ENCODE assay signal across 8 mouse cellular contexts in the genomic region with DNA sequence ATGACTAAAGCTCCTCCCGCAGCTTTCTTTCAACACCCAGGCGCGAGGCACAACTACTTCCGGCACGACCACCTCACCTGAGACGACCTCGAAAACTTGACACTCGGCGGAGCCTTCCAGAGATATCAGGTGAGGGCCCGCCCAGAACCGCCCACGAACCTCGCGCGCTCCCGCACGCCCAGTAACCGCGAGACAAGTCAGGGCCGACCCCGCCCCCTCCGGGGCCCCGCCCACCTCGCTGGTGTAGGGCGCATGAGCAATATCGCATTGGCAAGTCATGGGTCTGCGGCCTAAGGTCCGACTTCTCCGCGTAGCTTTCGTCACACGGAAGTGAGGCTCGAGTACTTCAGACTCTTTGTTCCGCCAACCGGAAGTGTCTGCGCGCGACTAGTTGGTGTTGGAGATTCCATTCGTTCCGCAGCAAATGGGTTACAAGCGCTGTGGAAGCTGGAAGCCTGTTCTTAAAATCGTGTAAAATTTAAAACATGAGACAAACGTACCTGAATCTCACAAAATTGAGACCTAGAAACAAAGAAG. TPM values are rescaled to one million over a fixed set of nuclear protein-coding genes. Genes with fewer than 3 reads are reported as not detected.
DNase-seq lines count a peak whose midpoint lies in the region; ATAC-seq lines count a peak whose summit lies in the region.

No protein-coding gene starts in this region.

- H3K9me3 ChIP-seq in hindbrain, embryonic 15.5 days: no peaks in the 10 kb centered on the region

- peaks cover 21% of the 10 kb centered on the region for H3K4me1 ChIP-seq in hindbrain, embryonic 15.5 days (replicated peaks)

- H3K36me3 ChIP-seq in hindbrain, embryonic 15.5 days: peaks cover 10% of the 10 kb centered on the region

- no peaks in the 10 kb centered on the region for H3K27me3 ChIP-seq in hindbrain, embryonic 15.5 days

- ATAC-seq in hindbrain, embryonic 15.5 days (ENCODE audit: low FRiP score, low read depth): peak; percentile 99

- H3K9ac ChIP-seq in hindbrain, embryonic 15.5 days: peak overlapping the region; percentile 60

- under 1% methylated on average over 43 of the region's 43 CpGs for WGBS in hindbrain, embryonic 15.5 days

- peak overlapping the region; percentile 71 for H3K4me2 ChIP-seq in hindbrain, embryonic 15.5 days

- H3K27ac ChIP-seq in hindbrain, embryonic 15.5 days (replicated peaks): peak overlapping the region; percentile 84

- peak; percentile 99 for DNase-seq in T-cell, adult 2 months (ENCODE audit: low spot score)
- peak; percentile 99 to 100 for DNase-seq in cerebellum, postnatal 36 days
- DNase-seq in frontal cortex, postnatal 36 days (ENCODE audit: low spot score in 2 of 2): peak; percentile 98 to 99
- DNase-seq in left cerebral cortex, adult 11 months (ENCODE audit: low spot score): peak; percentile 98
- peak; percentile 99 to 100 for DNase-seq in lung, postnatal 4 days
- DNase-seq in retina, postnatal 7 days (ENCODE audit: low read depth, low spot score): peak; percentile 97
- peak; percentile 98 for DNase-seq in urinary bladder, adult 2 months (ENCODE audit: low spot score)

- peak overlapping the region; percentile 59 for H3K4me3 ChIP-seq in hindbrain, embryonic 15.5 days

RNA-seq across cellular contexts. Expression of gene Tmem41b, which starts 0.5 kb away (rescaled TPM):
- 61.8 and 65.6 TPM in 2 replicates for polyA plus RNA-seq in hindbrain, embryonic 15.5 days (2015; fragmentation: Nextera tagmentation; extraction: Ambion mirVana)
- polyA plus RNA-seq in urinary bladder, adult 2 months (2012; rRNA removed): 33.3 and 35.0 TPM in 2 replicates

RNA-seq across cellular contexts. Expression of gene Dennd5a, which starts 25.9 kb away (rescaled TPM):
- polyA plus RNA-seq in hindbrain, embryonic 15.5 days (2015; fragmentation: Nextera tagmentation; extraction: Ambion mirVana): 44.6 TPM in 2 replicates
- polyA plus RNA-seq in urinary bladder, adult 2 months (2012; rRNA removed): 63.8 and 75.8 TPM in 2 replicates

RNA-seq across cellular contexts. Expression of gene Ipo7, which starts 31.9 kb away (rescaled TPM):
- polyA plus RNA-seq in hindbrain, embryonic 15.5 days (2015; fragmentation: Nextera tagmentation; extraction: Ambion mirVana): 41.2 and 44.9 TPM in 2 replicates
- 31.9 and 38.2 TPM in 2 replicates for polyA plus RNA-seq in urinary bladder, adult 2 months (2012; rRNA removed)

Comparison
In these comparisons a context has a peak if more than half of its experiments do, and no peak if none do; other contexts are left out.
1. Peak in every context shown above with its lines: DNase-seq, ATAC-seq, H3K4me3 ChIP-seq and H3K27ac ChIP-seq.